Comparison of ENCODE assay signal across 18 mouse cellular contexts in the genomic region with DNA sequence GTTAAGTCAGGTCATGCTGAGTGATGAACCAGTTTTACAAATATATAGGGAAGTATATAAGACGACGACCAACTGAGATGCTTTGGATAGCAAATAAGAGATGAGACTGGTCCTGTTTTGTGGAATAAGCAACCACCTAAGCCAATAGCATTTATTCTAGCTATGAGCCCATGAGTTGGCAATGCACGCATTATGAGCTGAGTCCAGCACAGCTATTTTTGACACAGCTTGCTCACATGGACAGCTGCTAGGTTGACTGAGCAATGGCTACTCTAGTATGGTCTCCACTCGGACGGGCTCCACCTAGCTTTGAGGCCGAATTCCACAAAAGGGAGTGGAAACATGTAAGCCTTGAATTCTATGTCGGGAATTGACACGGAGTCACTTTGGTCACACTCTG.
A peak's percentile ranks its signal among the peaks of the same experiment; 100 is the strongest.
DNase-seq lines count a peak whose midpoint lies in the region; ATAC-seq lines count a peak whose summit lies in the region.
"Had no signal": no experiment of that assay in that cellular context is flagged by ENCODE, and none has a peak within 500 bp of the region (broad histone marks: within the 10 kb centered on the region; RNA-seq: fewer than 3 reads in every experiment).

No protein-coding gene starts in this region.

- intact Hi-C loops in gastrocnemius, postnatal 36 days (cut with DNase I) = loop anchor here (5.0 kb wide), 1 partner anchor 46 kb away; no protein-coding TSS in a partner anchor

- ATAC-seq in cerebellum, adult (ENCODE audit: insufficient number of reproducible peaks, low FRiP score, low TSS enrichment) = no peak
- ATAC-seq: activated CD4-positive, CD25-positive, alpha-beta regulatory T cell, adult 4 months; CD4-positive, CD25-positive, alpha-beta regulatory T cell, adult 4 months; forebrain, embryonic 15.5 days; intestine, postnatal 0 days had no signal

- DNase-seq in cerebellum, postnatal 14 days = peak; percentile 51
- peak; percentile 19 to 40 for DNase-seq in gastrocnemius, adult 8-10 months (ENCODE audit: low spot score in 2 of 2)
- no peak for DNase-seq in gastrocnemius, postnatal 36 days
- DNase-seq in 3T3-L1 (ENCODE audit: low read depth, low spot score) = peak; percentile 14
- DNase-seq in gastrocnemius, postnatal 25 days = peak; percentile 23
- DNase-seq in embryo, embryonic 10.5 days (ENCODE audit: low spot score) = no peak
- DNase-seq in spleen, postnatal 10 days (ENCODE audit: low spot score in 2 of 2) = no peak
- DNase-seq: adrenal gland, adult 8-10 months; adrenal gland, postnatal 25 days; cerebellum, adult 18-20 months; cerebellum, adult 9-10 months; heart, adult 18-20 months; kidney, adult 2 months had no signal

Comparison
In these comparisons a context has a peak if more than half of its experiments do, and no peak if none do; other contexts are left out.
1. DNase-seq: peak in cerebellum, postnatal 14 days (2 of 2), gastrocnemius, adult 8-10 months (2 of 2), 3T3-L1 (single experiment) and gastrocnemius, postnatal 25 days (single experiment); none in gastrocnemius, postnatal 36 days (0 of 2), embryo, embryonic 10.5 days (single experiment) and spleen, postnatal 10 days (0 of 2).